Mouse (Mus musculus): ENCODE measurements at regions not wholly inside any gene's neighbourhood (a gene's known extent, or its start where the extent isn't known, plus 50 kb on each side); places are given as distances from the start of the nearest gene placed in this dataset.

GRCm38 (mm10) chr11:20453786-20454185 lies 89.3 kb upstream of the Sertad2 start:
- no peak overlapping the region for H3K9ac ChIP-seq (ENCODE audit: control insufficient read depth, low read depth, low read length, poor library complexity, severe bottlenecking)
- DNase-seq (ENCODE audit: low read depth, low spot score) = no peak
- no peaks in the 10 kb centered on the region for H3K4me1 ChIP-seq (ENCODE audit: control insufficient read depth in 1 of 2, insufficient read depth in 2 of 2, low read length in 2 of 2)
- H3K27me3 ChIP-seq (ENCODE audit: control insufficient read depth in 1 of 2, insufficient read depth in 2 of 2, low read length in 2 of 2) = no peaks in the 10 kb centered on the region
- H3K9me3 ChIP-seq (replicated peaks; ENCODE audit: insufficient read depth, low read length) = no peaks in the 10 kb centered on the region
- no peaks in the 10 kb centered on the region for H3K79me2 ChIP-seq (ENCODE audit: control insufficient read depth, insufficient read depth, low read length, poor library complexity)
- H3K4me3 ChIP-seq (ENCODE audit: control insufficient read depth in 1 of 2, insufficient read depth in 1 of 2, low read depth in 2 of 2, low read length in 2 of 2) = no peak overlapping the region
- H3K36me3 ChIP-seq (ENCODE audit: control insufficient read depth in 1 of 2, insufficient read depth in 2 of 2, low read length in 2 of 2) = no peaks in the 10 kb centered on the region
- no peak for TF ChIP-seq TCF12 (IDR thresholded peaks at IDR 0.05; ENCODE audit: low read depth, low read length)
- 0 out of 2 replicates have a peak, but pooled peaks have one; percentile 12 for TF ChIP-seq USF1 (IDR thresholded peaks at IDR 0.05; ENCODE audit: low read depth, low read length)
- H3K27ac ChIP-seq (ENCODE audit: control insufficient read depth, low read depth, low read length) = no peak overlapping the region

- TF ChIP-seq POLR2A (IDR thresholded peaks at IDR 0.05; ENCODE audit: control insufficient read depth in 1 of 2, insufficient read depth in 1 of 2, low read depth in 1 of 2, low read length in 2 of 2, poor library complexity in 1 of 2) (no peak), JUND (IDR thresholded peaks at IDR 0.05; ENCODE audit: low read depth, low read length) (no peak), GABPA (IDR thresholded peaks at IDR 0.05; ENCODE audit: low read depth, low read length) (no peak), SIN3A (IDR thresholded peaks at IDR 0.05; ENCODE audit: low read length) (peak; percentile 70; the same call in 1 of the 2 replicates), SMC3 (IDR thresholded peaks at IDR 0.05; ENCODE audit: low read depth, low read length) (peak; percentile 98), NRF1 (IDR thresholded peaks at IDR 0.05; ENCODE audit: insufficient read depth, low read depth, low read length, poor library complexity, severe bottlenecking) (no peak), NELFE (IDR thresholded peaks at IDR 0.05; ENCODE audit: low read depth, low read length) (no peak), MEF2A (IDR thresholded peaks at IDR 0.05; ENCODE audit: extremely low read depth, insufficient replicate concordance, low read depth, low read length, poor library complexity, severe bottlenecking) (no peak), CHD2 (IDR thresholded peaks at IDR 0.05; ENCODE audit: low read length) (no peak), KAT2A (conservative IDR thresholded peaks at IDR 0.05; ENCODE audit: low read depth, low read length) (no peak), MYB (IDR thresholded peaks at IDR 0.05; ENCODE audit: low read depth, low read length) (no peak), CTCF (IDR thresholded peaks at IDR 0.05 in 2 of 3, conservative IDR thresholded peaks at IDR 0.05 in 1 of 3; ENCODE audit: control insufficient read depth in 1 of 3, insufficient read depth in 1 of 3, low read depth in 2 of 3, low read length in 3 of 3, poor library complexity in 1 of 3, severe bottlenecking in 1 of 3) (peak; percentile 96 to 100 (median 99); a peak in 5 of 6 replicates), MAX (IDR thresholded peaks at IDR 0.05; ENCODE audit: low read length) (no peak), RAD21 (IDR thresholded peaks at IDR 0.05; ENCODE audit: low read depth, low read length) (peak; percentile 99), MYC (IDR thresholded peaks at IDR 0.05; ENCODE audit: low read depth, low read length) (0 out of 2 replicates have a peak, but pooled peaks have one; percentile 24), MAFK (IDR thresholded peaks at IDR 0.05; ENCODE audit: borderline replicate concordance, low read depth, low read length) (no peak), ZKSCAN1 (IDR thresholded peaks at IDR 0.05; ENCODE audit: low read depth, low read length) (no peak), ZC3H11A (IDR thresholded peaks at IDR 0.05; ENCODE audit: low read depth, low read length) (peak; percentile 96), POLR2AphosphoS5 (IDR thresholded peaks at IDR 0.05; ENCODE audit: borderline replicate concordance, low read depth, low read length) (no peak), TCF12 (IDR thresholded peaks at IDR 0.05; ENCODE audit: low read depth, low read length) (no peak), MXI1 (IDR thresholded peaks at IDR 0.05; ENCODE audit: low read depth, low read length) (peak; percentile 11; the same call in 1 of the 2 replicates), POLR2AphosphoS2 (IDR thresholded peaks at IDR 0.05; ENCODE audit: low read length) (no peak), CHD1 (IDR thresholded peaks at IDR 0.05; ENCODE audit: low read depth, low read length) (no peak), MAZ (IDR thresholded peaks at IDR 0.05; ENCODE audit: low read depth, low read length) (no peak)
- Histone ChIP-seq H3K9ac (ENCODE audit: control insufficient read depth, low read depth, low read length, poor library complexity, severe bottlenecking) (peak overlapping the region; percentile 23), H3K9me3 (replicated peaks; ENCODE audit: insufficient read depth, low read length) (no peaks in the 10 kb centered on the region), H3K27ac (ENCODE audit: control insufficient read depth, low read depth, low read length) (no peak overlapping the region), H3K79me2 (ENCODE audit: control insufficient read depth, insufficient read depth, low read length, poor library complexity) (no peaks in the 10 kb centered on the region), H3K27me3 (ENCODE audit: control insufficient read depth in 1 of 2, insufficient read depth in 2 of 2, low read length in 2 of 2) (no peaks in the 10 kb centered on the region), H3K4me3 (ENCODE audit: control insufficient read depth in 1 of 2, insufficient read depth in 1 of 2, low read depth in 2 of 2, low read length in 2 of 2) (peak overlapping the region; percentile 56 to 60), H3K36me3 (ENCODE audit: control insufficient read depth in 1 of 2, insufficient read depth in 2 of 2, low read length in 2 of 2) (no peaks in the 10 kb centered on the region), H3K4me1 (ENCODE audit: control insufficient read depth in 1 of 2, insufficient read depth in 2 of 2, low read length in 2 of 2) (no peaks in the 10 kb centered on the region)
- DNase-seq (ENCODE audit: low read depth, low spot score) = peak; percentile 88
Observed at GRCm38 (mm10) chr11:20455085-20455864, 87.8 kb upstream of the Sertad2 start.

Data from MEL (cell line).